Mouse (Mus musculus) monocyte, adult 2 months (primary cell): Measurements from ENCODE around the gene Sel1l2.
"Not testable (repeated sequence)": the region's sequence is repeated elsewhere in the genome, so short reads cannot be mapped to it uniquely, and the experiment has no call there.

Experiments
- DNase-seq, 2 experiments: peaks; one replicate each; pipeline ENCODE4 v3.0.0; 2022; ENCODE audit warnings: low spot score in 2 of 2, low read depth in 1 of 2

Sel1l2 gene

DNA sequence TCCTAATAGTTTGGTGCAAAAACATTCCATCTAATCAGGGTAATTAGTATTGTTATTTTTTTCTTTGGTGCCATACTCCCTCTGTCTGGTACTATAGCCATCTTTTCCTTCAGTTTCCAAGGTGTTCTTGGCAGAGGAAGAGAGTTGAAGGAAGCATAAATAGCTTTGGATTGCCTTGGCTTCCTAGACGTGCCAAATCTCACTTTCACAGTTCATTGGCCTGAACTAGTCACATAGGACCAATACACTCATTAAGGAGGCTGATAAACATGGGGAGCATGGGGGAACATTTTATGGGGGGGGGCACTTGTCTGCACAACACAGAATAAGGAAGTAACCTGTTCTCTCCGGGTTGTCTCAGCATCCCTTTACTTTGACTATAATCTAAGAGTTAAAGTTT, 174.1 kb downstream of the Sel1l2 start:
- no peak for DNase-seq

DNA sequence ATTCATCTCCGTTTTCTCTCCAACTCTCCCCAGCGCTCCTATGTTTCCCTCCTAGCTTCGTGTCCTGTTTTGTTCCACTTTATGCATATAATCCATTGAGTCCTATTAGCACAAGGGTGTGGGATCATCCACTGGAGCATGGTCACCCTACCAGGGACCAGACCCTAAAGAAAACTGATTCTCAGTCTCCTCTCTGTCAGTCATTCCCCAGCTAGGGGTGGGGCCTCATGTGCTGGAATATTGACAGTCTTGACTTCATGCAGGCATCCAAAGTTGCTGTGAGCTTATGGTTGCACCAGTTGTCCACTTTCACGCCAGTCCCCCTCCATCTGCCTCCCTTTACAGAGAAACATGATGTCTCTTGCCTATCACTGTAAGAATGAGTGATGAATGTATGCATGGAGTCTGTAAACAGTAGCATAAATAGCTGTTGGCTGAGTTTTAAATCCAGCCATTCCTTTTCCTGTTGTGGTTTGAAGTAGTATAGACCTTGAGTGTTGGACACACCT, 174.9 kb downstream of the Sel1l2 start:
- DNase-seq = no peak

GRCm38 (mm10) chr2:140203756-140204155, 185.8 kb downstream of the Sel1l2 start:
- DNase-seq = no peak

DNA sequence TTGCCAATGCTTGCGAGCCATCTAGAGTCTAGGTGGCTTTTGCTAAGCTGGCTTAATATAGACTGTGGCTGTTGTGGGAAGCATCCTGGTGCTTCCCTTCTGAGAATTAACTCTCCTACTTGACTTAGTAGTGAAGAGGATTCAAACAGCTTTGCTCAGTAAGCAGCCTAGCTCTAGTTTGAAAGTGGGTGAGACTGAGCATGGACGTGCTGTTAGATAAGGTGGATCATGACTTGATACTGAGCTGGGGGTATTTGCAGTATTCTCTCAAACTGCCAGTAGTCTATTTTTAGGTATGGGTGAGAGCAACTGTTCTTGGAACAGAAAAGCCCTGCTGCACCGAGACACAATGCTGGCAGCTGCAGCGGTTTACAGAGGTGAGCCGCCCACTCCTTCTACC, 186.9 kb downstream of the Sel1l2 start:
- no peak for DNase-seq

GRCm38 (mm10) chr2:140200713-140201112, 188.8 kb downstream of the Sel1l2 start:
- no peak for DNase-seq

GRCm38 (mm10) chr2:140185685-140186210, 203.8 kb downstream of the Sel1l2 start:
- not testable (repeated sequence) for DNase-seq
